21 mouse cellular contexts compared by ENCODE assay signal in the genomic region with DNA sequence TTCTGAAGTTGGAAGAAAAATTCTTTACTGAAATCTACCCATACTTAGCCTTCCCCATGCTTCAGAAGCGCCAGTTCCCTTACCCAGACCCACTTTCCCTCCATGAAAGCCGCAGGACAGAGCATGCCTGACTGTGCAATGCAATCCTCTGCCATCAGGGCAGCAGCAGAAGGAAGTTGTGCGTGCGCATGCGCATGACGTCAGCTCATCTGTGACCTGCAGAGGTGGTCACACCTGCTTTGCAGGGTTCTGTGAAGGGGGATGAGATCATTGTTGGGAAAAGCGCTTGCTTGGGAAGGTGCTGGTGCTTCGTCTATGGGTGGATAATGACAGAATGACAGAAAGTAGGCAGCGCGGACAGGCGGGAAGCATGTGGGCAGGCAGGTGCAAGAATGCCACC.
DNase-seq lines count a peak whose midpoint lies in the region; ATAC-seq and TF ChIP-seq lines count a peak whose summit lies in the region.
"Had no signal": no experiment of that assay in that cellular context is flagged by ENCODE, and none has a peak within 500 bp of the region (broad histone marks: within the 10 kb centered on the region; RNA-seq: fewer than 3 reads in every experiment).

No protein-coding gene starts in this region.

- TF ChIP-seq CTCF in testis, adult 2 months (IDR thresholded peaks at IDR 0.05; ENCODE audit: control insufficient read depth, insufficient read depth, insufficient replicate concordance, low read depth, low read length) = no peak
- peak; percentile 14; the same call in 1 of the 2 replicates for TF ChIP-seq CTCF in stomach, postnatal 0 days (IDR thresholded peaks at IDR 0.05; ENCODE audit: low read depth)

- H3K4me1 ChIP-seq in embryonic facial prominence, embryonic 14.5 days (ENCODE audit: control insufficient read depth, insufficient read depth, low read length) = peaks cover 4% of the 10 kb centered on the region
- peaks cover 15% of the 10 kb centered on the region for H3K4me1 ChIP-seq in embryonic facial prominence, embryonic 10.5 days
- H3K4me1 ChIP-seq in lung, embryonic 15.5 days = peaks cover 20% of the 10 kb centered on the region
- peaks cover 5% of the 10 kb centered on the region; the same call in 1 of the 2 replicates for H3K4me1 ChIP-seq in testis, adult 2 months (ENCODE audit: control insufficient read depth, insufficient read depth, low read length)
- 0 out of 2 replicates have a peak, but pooled peaks cover 2% of the 10 kb centered on the region for H3K4me1 ChIP-seq in stomach, postnatal 0 days (replicated peaks; ENCODE audit: control insufficient read depth, insufficient read depth)

- H3K9ac ChIP-seq in embryonic facial prominence, embryonic 14.5 days (ENCODE audit: low read depth, low read length) = no peak overlapping the region
- no peak overlapping the region for H3K9ac ChIP-seq in lung, embryonic 15.5 days
- H3K9ac ChIP-seq in stomach, postnatal 0 days (ENCODE audit: low read length) = no peak overlapping the region
- H3K9ac ChIP-seq: heart, embryonic 15.5 days; hindbrain, embryonic 14.5 days had no signal

- DNase-seq in embryonic facial prominence, embryonic 14.5 days (ENCODE audit: low spot score) = no peak
- DNase-seq in embryonic facial prominence, embryonic 10.5 days (ENCODE audit: low spot score) = no peak
- no peak for DNase-seq in lung, postnatal 10 days
- DNase-seq in testis, postnatal 10 days (ENCODE audit: low spot score) = no peak
- DNase-seq in stomach, postnatal 0 days (ENCODE audit: low spot score) = peak; percentile 57
- DNase-seq in adrenal gland, adult (ENCODE audit: inconsistent age in 2 of 2, low spot score in 1 of 2) = no peak
- DNase-seq: adrenal gland, postnatal 14 days; B cell, adult 2 months; cerebellum, adult 18-20 months; cerebellum, postnatal 10 days; gastrocnemius, postnatal 10 days; heart, adult 18-20 months; heart, postnatal 14 days had no signal

- H3K36me3 ChIP-seq in embryonic facial prominence, embryonic 14.5 days (ENCODE audit: control insufficient read depth, insufficient read depth, low read length) = no peaks in the 10 kb centered on the region
- no peaks in the 10 kb centered on the region for H3K36me3 ChIP-seq in embryonic facial prominence, embryonic 10.5 days (replicated peaks)
- no peaks in the 10 kb centered on the region for H3K36me3 ChIP-seq in lung, embryonic 15.5 days
- H3K36me3 ChIP-seq in testis, adult 2 months (ENCODE audit: control insufficient read depth, insufficient read depth, low read length) = no peaks in the 10 kb centered on the region
- no peaks in the 10 kb centered on the region for H3K36me3 ChIP-seq in stomach, postnatal 0 days (ENCODE audit: control insufficient read depth, insufficient read depth, low read length)
- H3K36me3 ChIP-seq: heart, embryonic 15.5 days; hindbrain, embryonic 10.5 days had no signal

- H3K4me3 ChIP-seq in embryonic facial prominence, embryonic 14.5 days (ENCODE audit: low read depth, low read length) = no peak overlapping the region
- no peak overlapping the region for H3K4me3 ChIP-seq in embryonic facial prominence, embryonic 10.5 days
- no peak overlapping the region for H3K4me3 ChIP-seq in lung, embryonic 15.5 days
- H3K4me3 ChIP-seq in testis, adult 2 months (ENCODE audit: control insufficient read depth, low read depth, low read length) = peak overlapping the region; percentile 65; the same call in 1 of the 2 replicates
- H3K4me3 ChIP-seq in stomach, postnatal 0 days (ENCODE audit: low read depth, low read length) = no peak overlapping the region
- H3K4me3 ChIP-seq: heart, embryonic 10.5 days; heart, embryonic 15.5 days; hindbrain, embryonic 10.5 days had no signal

- no peak overlapping the region for H3K4me2 ChIP-seq in embryonic facial prominence, embryonic 14.5 days (ENCODE audit: low read depth, low read length)
- peak overlapping the region; percentile 6; the same call in 1 of the 2 replicates for H3K4me2 ChIP-seq in lung, embryonic 15.5 days
- H3K4me2 ChIP-seq in stomach, postnatal 0 days (replicated peaks; ENCODE audit: low read depth) = no peak overlapping the region
- H3K4me2 ChIP-seq: heart, embryonic 15.5 days; hindbrain, embryonic 14.5 days had no signal

- 84% methylated on average over 11 of the region's 11 CpGs for WGBS in embryonic facial prominence, embryonic 14.5 days
- WGBS in embryonic facial prominence, embryonic 10.5 days = 95% methylated on average over 11 of the region's 11 CpGs
- 83% methylated on average over 11 of the region's 11 CpGs for WGBS in lung, embryonic 15.5 days
- whole genome bisulfite sequencing in stomach, postnatal 0 days = 83% methylated on average over 11 of the region's 11 CpGs

- no peak overlapping the region for H3K27ac ChIP-seq in embryonic facial prominence, embryonic 14.5 days (replicated peaks; ENCODE audit: low read depth, low read length)
- no peak overlapping the region for H3K27ac ChIP-seq in embryonic facial prominence, embryonic 10.5 days (replicated peaks)
- H3K27ac ChIP-seq in lung, embryonic 15.5 days = no peak overlapping the region
- no peak overlapping the region for H3K27ac ChIP-seq in testis, adult 2 months (ENCODE audit: control insufficient read depth, insufficient read depth, low read depth, low read length)
- H3K27ac ChIP-seq in stomach, postnatal 0 days (replicated peaks) = no peak overlapping the region
- H3K27ac ChIP-seq: heart, embryonic 15.5 days; hindbrain, embryonic 10.5 days; hindbrain, embryonic 14.5 days had no signal

- no peaks in the 10 kb centered on the region for H3K9me3 ChIP-seq in embryonic facial prominence, embryonic 14.5 days (ENCODE audit: control insufficient read depth, low read length)
- H3K9me3 ChIP-seq in embryonic facial prominence, embryonic 10.5 days = 0 out of 2 replicates have a peak, but pooled peaks cover 4% of the 10 kb centered on the region
- no peaks in the 10 kb centered on the region for H3K9me3 ChIP-seq in lung, embryonic 15.5 days
- H3K9me3 ChIP-seq in stomach, postnatal 0 days (ENCODE audit: control insufficient read depth, low read length) = no peaks in the 10 kb centered on the region
- H3K9me3 ChIP-seq: heart, embryonic 10.5 days; heart, embryonic 15.5 days had no signal

- no peak for TF ChIP-seq POLR2A in testis, adult 2 months (IDR thresholded peaks at IDR 0.05; ENCODE audit: control insufficient read depth, low read depth, low read length)

- no peak for TF ChIP-seq EP300 in stomach, postnatal 0 days (optimal IDR thresholded peaks at IDR 0.05)

- 0 out of 2 replicates have a peak, but pooled peaks have one; percentile 13 for ATAC-seq in embryonic facial prominence, embryonic 14.5 days (ENCODE audit: low read depth)
- ATAC-seq in lung, embryonic 15.5 days (ENCODE audit: borderline replicate concordance, extremely low read depth, low FRiP score, low TSS enrichment) = no peak
- peak; percentile 65 for ATAC-seq in stomach, postnatal 0 days (ENCODE audit: low FRiP score, low TSS enrichment)
- ATAC-seq: CD4-positive, CD25-positive, alpha-beta regulatory T cell, adult 4 months; forebrain, embryonic 16.5 days had no signal

- no peaks in the 10 kb centered on the region for H3K27me3 ChIP-seq in embryonic facial prominence, embryonic 14.5 days (replicated peaks; ENCODE audit: control insufficient read depth, insufficient read depth, low read length)
- H3K27me3 ChIP-seq in embryonic facial prominence, embryonic 10.5 days (replicated peaks; ENCODE audit: low read depth, poor library complexity, severe bottlenecking) = no peaks in the 10 kb centered on the region
- H3K27me3 ChIP-seq in lung, embryonic 15.5 days = no peaks in the 10 kb centered on the region
- no peaks in the 10 kb centered on the region for H3K27me3 ChIP-seq in testis, adult 2 months (ENCODE audit: control insufficient read depth, insufficient read depth, low read length)
- H3K27me3 ChIP-seq in stomach, postnatal 0 days (ENCODE audit: control insufficient read depth, insufficient read depth, low read length) = no peaks in the 10 kb centered on the region
- H3K27me3 ChIP-seq: heart, embryonic 15.5 days had no signal
